Mouse (Mus musculus) midbrain, embryonic 16.5 days (tissue): ENCODE measurements at regions not wholly inside any gene's neighbourhood (a gene's known extent, or its start where the extent isn't known, plus 50 kb on each side); places are given as distances from the start of the nearest gene placed in this dataset.

ENCODE experiments used
- ATAC-seq: fragments of 200-750 bp; cut with Nextera tagmentation; 2 replicates; pipeline ENCODE4 v1.8.0; 2017; ENCODE audit warnings: moderate TSS enrichment
- H3K27ac ChIP-seq: fragments of 300-500 bp; sonication (generic); 2 replicates; pipeline ENCODE4 v1.5.1; 2014; ENCODE audit warnings: mild to moderate bottlenecking, low read length, mixed read lengths
- H3K27me3 ChIP-seq: fragments of 300-500 bp; sonication (generic); 2 replicates; pipeline ENCODE4 v1.6.1; 2014; ENCODE audit warnings: low read depth, low read length, mixed read lengths; ENCODE audit not compliant: control insufficient read depth, insufficient read depth
- H3K36me3 ChIP-seq: fragments of 300-500 bp; sonication (generic); 2 replicates; pipeline ENCODE4 v1.6.1; 2014; ENCODE audit warnings: mild to moderate bottlenecking, low read length, moderate library complexity, mixed read lengths; ENCODE audit not compliant: control insufficient read depth, insufficient read depth
- H3K4me1 ChIP-seq: fragments of 300-500 bp; sonication (generic); 2 replicates; pipeline ENCODE4 v1.6.1; 2014; ENCODE audit warnings: mild to moderate bottlenecking, low read length, mixed read lengths; ENCODE audit not compliant: control insufficient read depth, insufficient read depth
- H3K4me2 ChIP-seq: fragments of 300-500 bp; sonication (generic); 2 replicates; pipeline ENCODE4 v1.6.1; 2014; ENCODE audit warnings: mild to moderate bottlenecking, low read length, mixed read lengths
- H3K4me3 ChIP-seq: fragments of 300-500 bp; sonication (generic); 2 replicates; pipeline ENCODE4 v1.5.1; 2014; ENCODE audit warnings: low read depth, mild to moderate bottlenecking, low read length, moderate library complexity, mixed read lengths
- H3K9ac ChIP-seq: fragments of 300-500 bp; sonication (generic); 2 replicates; pipeline ENCODE4 v1.6.1; 2014; ENCODE audit warnings: low read depth, low read length, mixed read lengths
- H3K9me3 ChIP-seq: fragments of 300-500 bp; sonication (generic); replicated peaks from 2 replicates; pipeline ENCODE4 v1.6.1; 2014; ENCODE audit warnings: mild to moderate bottlenecking, low read length, mixed read lengths; ENCODE audit not compliant: control insufficient read depth, poor library complexity, severe bottlenecking
- WGBS: fragments of 180-500 bp; shearing (Covaris S2); extraction: QIAGEN DNeasy Blood & Tissue Kit; methylation state at CpG from one replicate; pipeline ENCODE4 v1.1.7; 2014; 5-methylcytosine and 5-hydroxymethylcytosine counted together

- Histone ChIP-seq H3K4me1 (no peaks in the 10 kb centered on the region), H3K27ac (no peak overlapping the region), H3K9me3 (no peaks in the 10 kb centered on the region), H3K36me3 (no peaks in the 10 kb centered on the region), H3K27me3 (no peaks in the 10 kb centered on the region), H3K4me2 (no peak overlapping the region), H3K9ac (no peak overlapping the region), H3K4me3 (no peak overlapping the region)
- 0 out of 2 replicates have a peak, but pooled peaks have one; percentile 42 for ATAC-seq
- WGBS, result 16% methylated on average over 9 of the region's 9 CpGs
These were observed 134.9 kb downstream of the Dhx35 start for GRCm38 (mm10) chr2:158929507-158929906.

DNA sequence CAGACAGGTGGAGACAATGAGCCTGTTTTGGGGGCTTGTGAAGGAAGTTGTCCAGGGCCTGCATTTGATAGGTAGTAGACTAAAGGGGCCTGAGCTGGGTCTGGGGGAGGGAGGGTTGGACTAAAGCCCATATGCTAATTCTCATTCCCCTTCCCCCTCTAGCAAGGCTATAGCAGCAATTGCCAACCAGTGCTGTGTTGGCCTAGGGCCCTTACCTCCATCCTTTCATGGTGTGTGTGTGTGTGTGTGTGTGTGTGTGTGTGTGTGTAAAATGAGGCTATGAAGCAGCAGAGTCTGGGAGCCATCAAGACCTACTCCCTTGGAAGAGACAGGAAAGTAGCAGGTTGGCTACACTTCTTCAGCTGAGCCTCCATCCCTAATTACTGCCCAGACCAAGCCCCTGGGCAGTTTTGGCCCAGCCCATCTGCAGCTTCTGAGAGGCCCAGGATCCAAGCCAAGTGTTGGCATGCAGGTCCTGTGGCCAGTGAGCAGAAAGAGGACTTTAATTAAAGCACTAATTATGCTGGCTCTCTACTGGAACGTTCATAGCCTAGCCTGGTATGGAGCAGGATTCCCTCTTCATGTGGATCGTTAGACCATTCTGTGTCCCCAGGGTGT lies 143.4 kb downstream of the Dhx35 start:
- no peak overlapping the region for H3K27ac ChIP-seq
- no peaks in the 10 kb centered on the region; the same call in 1 of the 2 replicates for H3K9me3 ChIP-seq
- 60% methylated on average over 2 of the region's 2 CpGs for WGBS
- no peak overlapping the region for H3K4me2 ChIP-seq
- no peaks in the 10 kb centered on the region for H3K36me3 ChIP-seq
- no peaks in the 10 kb centered on the region for H3K4me1 ChIP-seq
- H3K9ac ChIP-seq, result no peak overlapping the region
- ATAC-seq, result peak; percentile 56
- no peaks in the 10 kb centered on the region for H3K27me3 ChIP-seq
- H3K4me3 ChIP-seq, result no peak overlapping the region

- H3K4me2 ChIP-seq, result no peak overlapping the region
- no peak overlapping the region for H3K9ac ChIP-seq
- H3K4me1 ChIP-seq, result no peaks in the 10 kb centered on the region
- H3K4me3 ChIP-seq, result no peak overlapping the region
- no peak overlapping the region for H3K27ac ChIP-seq
- no peaks in the 10 kb centered on the region for H3K36me3 ChIP-seq
- no peaks in the 10 kb centered on the region for H3K9me3 ChIP-seq
- WGBS, result 37% methylated on average over 6 of the region's 6 CpGs
- no peak for ATAC-seq
- H3K27me3 ChIP-seq, result no peaks in the 10 kb centered on the region
These were observed 154.8 kb downstream of the Dhx35 start for GRCm38 (mm10) chr2:158949418-158949817.

DNA sequence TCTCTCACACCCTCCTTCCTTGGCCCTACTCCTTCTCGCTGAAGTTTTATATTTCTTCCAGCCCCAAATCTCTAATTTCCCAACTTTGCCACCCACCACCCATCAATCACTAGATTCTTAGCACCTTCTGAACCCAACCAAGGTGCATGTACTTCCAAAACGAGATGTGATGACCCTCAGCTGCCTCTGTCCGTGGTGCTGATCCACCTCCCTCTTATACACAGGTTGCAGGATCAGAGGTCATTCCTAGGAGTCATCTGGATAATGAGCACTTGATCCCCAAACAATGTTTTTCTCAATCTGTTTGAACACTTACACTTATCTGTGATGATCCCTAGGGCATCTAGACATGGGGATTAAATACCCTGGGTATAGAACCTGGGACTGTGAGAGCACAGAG lies 156.5 kb downstream of the Dhx35 start:
- Histone ChIP-seq H3K36me3 (no peaks in the 10 kb centered on the region), H3K4me1 (no peaks in the 10 kb centered on the region), H3K9ac (no peak overlapping the region), H3K4me2 (no peak overlapping the region), H3K27ac (no peak overlapping the region), H3K4me3 (no peak overlapping the region), H3K27me3 (no peaks in the 10 kb centered on the region), H3K9me3 (no peaks in the 10 kb centered on the region)
- WGBS, result 43% methylated on average over 3 of the region's 3 CpGs
- no peak for ATAC-seq

GRCm38 (mm10) chr2:158956888-158957287 lies 162.3 kb downstream of the Dhx35 start:
- no peak overlapping the region for H3K9ac ChIP-seq
- no peak overlapping the region for H3K27ac ChIP-seq
- no peak for ATAC-seq
- H3K9me3 ChIP-seq, result no peaks in the 10 kb centered on the region
- no peak overlapping the region for H3K4me3 ChIP-seq
- H3K27me3 ChIP-seq, result no peaks in the 10 kb centered on the region
- H3K36me3 ChIP-seq, result no peaks in the 10 kb centered on the region
- H3K4me1 ChIP-seq, result no peaks in the 10 kb centered on the region
- no peak overlapping the region for H3K4me2 ChIP-seq
- WGBS, result 86% methylated on average over 11 of the region's 11 CpGs

DNA sequence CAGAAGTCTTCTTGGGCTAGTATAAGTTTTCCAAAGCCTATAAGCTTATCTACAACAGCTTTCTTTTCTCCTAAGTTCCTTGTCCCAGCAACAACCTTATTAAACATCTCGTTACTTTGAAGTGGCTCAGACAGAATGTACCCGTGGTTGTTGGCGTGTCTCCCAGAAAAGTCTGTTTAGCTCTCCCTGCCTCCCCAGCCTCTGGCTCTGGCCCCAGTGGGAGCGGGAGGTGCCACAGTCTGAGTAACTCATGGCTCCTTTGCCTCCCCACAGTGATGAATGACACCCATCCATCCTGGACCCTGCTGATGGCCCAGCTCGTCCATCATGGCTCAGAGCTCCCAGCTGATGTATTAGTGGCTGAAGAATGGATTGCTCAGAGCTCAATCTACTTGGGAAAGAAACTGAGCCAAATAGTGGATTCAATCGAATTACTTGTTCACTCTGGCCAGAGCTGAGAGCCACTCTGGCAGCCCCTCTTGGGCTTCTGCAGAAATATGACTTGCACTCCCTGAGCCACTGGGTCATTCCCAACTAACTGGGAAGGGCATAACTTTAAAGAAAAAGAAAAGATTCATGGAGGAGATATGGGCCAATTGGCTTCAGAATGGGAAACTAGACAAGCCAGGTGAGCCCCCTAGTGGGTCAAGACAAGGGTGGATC lies 170.5 kb downstream of the Dhx35 start:
- 70% methylated on average over 6 of the region's 6 CpGs for WGBS
- H3K27ac ChIP-seq, result no peak overlapping the region
- ATAC-seq, result no peak

DNA sequence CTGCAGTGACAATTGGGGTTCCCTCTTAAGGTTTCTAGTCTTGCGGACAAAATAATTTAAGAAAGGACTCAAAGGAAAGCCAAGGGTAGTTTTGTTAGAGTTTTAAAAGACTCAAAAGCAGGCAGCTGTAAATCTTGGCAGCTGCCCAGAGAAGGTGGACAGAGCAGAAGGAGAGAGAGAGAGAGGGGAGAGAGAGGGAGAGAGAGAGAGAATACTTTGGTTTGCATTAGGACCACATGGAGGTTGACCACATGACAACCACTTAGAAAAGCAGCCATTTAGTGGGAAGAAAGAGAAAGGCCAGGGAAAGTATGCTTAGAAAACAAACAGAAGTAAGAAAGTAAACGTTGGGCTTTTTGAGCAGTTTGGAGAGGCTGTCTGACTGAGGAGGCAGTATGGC lies 177.6 kb downstream of the Dhx35 start:
- no peak overlapping the region for H3K9ac ChIP-seq
- 50% methylated on average over 2 of the region's 2 CpGs for WGBS

More for the DNA sequence above, 170.5 kb downstream of the Dhx35 start:
- H3K27me3 ChIP-seq, result no peaks in the 10 kb centered on the region
- H3K4me1 ChIP-seq, result no peaks in the 10 kb centered on the region
- no peaks in the 10 kb centered on the region for H3K36me3 ChIP-seq
- no peak overlapping the region for H3K4me2 ChIP-seq
- H3K9ac ChIP-seq, result no peak overlapping the region
- no peak overlapping the region for H3K4me3 ChIP-seq
- H3K9me3 ChIP-seq, result no peaks in the 10 kb centered on the region

GRCm38 (mm10) chr2:158985529-158986148 lies 191.0 kb downstream of the Dhx35 start:
- Histone ChIP-seq H3K27me3 (no peaks in the 10 kb centered on the region), H3K4me1 (no peaks in the 10 kb centered on the region), H3K9ac (no peak overlapping the region), H3K4me3 (no peak overlapping the region), H3K4me2 (no peak overlapping the region), H3K9me3 (no peaks in the 10 kb centered on the region), H3K36me3 (no peaks in the 10 kb centered on the region), H3K27ac (no peak overlapping the region)
- WGBS, result 65% methylated on average over 17 of the region's 17 CpGs
- no peak for ATAC-seq

More for the DNA sequence above, 177.6 kb downstream of the Dhx35 start:
- no peaks in the 10 kb centered on the region for H3K27me3 ChIP-seq
- no peak overlapping the region for H3K4me3 ChIP-seq
- no peak overlapping the region for H3K4me2 ChIP-seq
- no peak for ATAC-seq
- H3K27ac ChIP-seq, result no peak overlapping the region
- no peaks in the 10 kb centered on the region for H3K36me3 ChIP-seq
- no peaks in the 10 kb centered on the region for H3K4me1 ChIP-seq
- H3K9me3 ChIP-seq, result no peaks in the 10 kb centered on the region
